In the genomic region with DNA sequence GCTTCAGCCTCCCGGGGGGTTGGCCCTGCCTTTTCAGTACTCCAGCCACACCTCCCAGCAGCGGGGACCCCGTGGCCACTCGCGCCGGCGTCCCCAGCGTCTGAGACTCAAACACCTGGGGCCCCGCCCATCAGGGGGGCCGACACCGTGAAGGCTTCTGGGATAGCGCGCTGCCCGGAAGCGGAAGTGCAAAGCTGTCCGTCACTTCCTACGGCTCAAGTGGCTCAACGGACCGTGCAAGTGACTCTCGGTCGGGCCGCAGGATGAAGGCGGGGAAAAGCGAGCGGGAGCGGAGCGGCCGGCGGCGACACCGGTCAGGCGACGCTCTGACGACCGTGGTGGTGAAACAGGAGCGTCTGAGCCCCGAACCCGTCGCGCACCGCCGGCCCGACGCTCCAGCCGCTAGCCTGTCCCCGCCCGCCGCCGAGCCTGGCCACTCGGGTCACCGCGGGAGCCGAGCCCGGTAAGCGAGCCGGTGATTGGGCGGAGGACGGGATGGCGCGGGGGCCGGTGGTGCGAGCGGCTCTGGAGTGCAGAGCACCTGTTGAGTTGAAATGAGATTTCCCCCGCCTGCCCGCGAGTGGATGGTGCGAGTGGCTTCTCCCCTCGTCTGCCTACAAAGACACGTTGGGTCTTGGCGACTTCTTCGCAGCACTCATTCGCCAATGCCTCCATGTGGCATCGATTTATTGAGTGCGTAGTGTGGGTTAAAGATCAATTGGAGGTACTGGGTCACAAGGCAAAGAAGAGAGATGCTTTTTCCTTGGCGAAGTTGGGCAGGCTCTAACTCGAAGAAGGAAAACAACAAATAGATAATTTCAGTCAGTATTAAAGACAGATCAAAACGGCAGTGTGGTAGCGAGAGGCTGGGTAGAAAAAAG, we compare ENCODE assay signal across 8 mouse cellular contexts. TPM values are rescaled to one million over a fixed set of nuclear protein-coding genes. Genes with fewer than 3 reads are reported as not detected.
DNase-seq lines count a peak whose midpoint lies in the region; ATAC-seq and TF ChIP-seq lines count a peak whose summit lies in the region.

A gene (plus strand): TSS at position 183 of the 881 bp plus-strand sequence.

- 2% methylated on average over 75 of the region's 78 CpGs for WGBS in forebrain, postnatal 0 days
- WGBS in lung, embryonic 16.5 days = under 1% methylated on average over 58 of the region's 78 CpGs

- H3K4me1 ChIP-seq in G1E (ENCODE audit: insufficient read depth, low read depth, low read length) = peaks cover 51% of the 10 kb centered on the region
- H3K4me1 ChIP-seq in forebrain, postnatal 0 days (ENCODE audit: insufficient read depth) = peaks cover 5% of the 10 kb centered on the region
- peaks cover 9% of the 10 kb centered on the region for H3K4me1 ChIP-seq in lung, embryonic 16.5 days (replicated peaks; ENCODE audit: control insufficient read depth, insufficient read depth, low read length)

- H3K27ac ChIP-seq in forebrain, postnatal 0 days (ENCODE audit: low read depth, low read length) = 0 out of 2 replicates have a peak within 1 kb of the TSS, but pooled peaks have one; percentile 52
- H3K27ac ChIP-seq in lung, embryonic 16.5 days (ENCODE audit: low read length) = peak within 1 kb of the TSS; percentile 57

- H3K4me2 ChIP-seq in forebrain, postnatal 0 days (ENCODE audit: low read depth) = peak within 1 kb of the TSS; percentile 86
- H3K4me2 ChIP-seq in lung, embryonic 16.5 days (ENCODE audit: low read depth, low read length) = peak within 1 kb of the TSS; percentile 89

- DNase-seq in G1E (ENCODE audit: low spot score) = peak; percentile 91
- peak; percentile 93 to 96 for DNase-seq in cerebellum, adult 18-20 months
- peak; percentile 92 for DNase-seq in forebrain, postnatal 0 days
- peak; percentile 64 for DNase-seq in layer of hippocampus, adult 9-10 months (ENCODE audit: low spot score)
- peak; percentile 83 for DNase-seq in ovary, postnatal 10 days (ENCODE audit: low spot score)
- peak; percentile 82 to 85 for DNase-seq in thymus, postnatal 10 days (ENCODE audit: low spot score in 2 of 2)

- peaks cover 43% of the 10 kb centered on the region for H3K36me3 ChIP-seq in G1E (replicated peaks)
- H3K36me3 ChIP-seq in forebrain, postnatal 0 days (ENCODE audit: insufficient read depth) = peaks cover 33% of the 10 kb centered on the region
- H3K36me3 ChIP-seq in lung, embryonic 16.5 days (ENCODE audit: control insufficient read depth, insufficient read depth, low read length) = peaks cover 28% of the 10 kb centered on the region

- peak within 1 kb of the TSS; percentile 95 for H3K4me3 ChIP-seq in G1E (ENCODE audit: low read depth, low read length)
- peak within 1 kb of the TSS; percentile 86 for H3K4me3 ChIP-seq in forebrain, postnatal 0 days (ENCODE audit: low read depth, low read length)
- peak within 1 kb of the TSS; percentile 94 for H3K4me3 ChIP-seq in lung, embryonic 16.5 days (ENCODE audit: low read length)

- no peaks in the 10 kb centered on the region; the same call in 1 of the 2 replicates for H3K27me3 ChIP-seq in G1E (ENCODE audit: insufficient read depth, low read length)
- no peaks in the 10 kb centered on the region for H3K27me3 ChIP-seq in forebrain, postnatal 0 days (ENCODE audit: insufficient read depth, low read length)
- H3K27me3 ChIP-seq in lung, embryonic 16.5 days (ENCODE audit: control insufficient read depth, insufficient read depth, low read depth, low read length) = no peaks in the 10 kb centered on the region

- peak within 1 kb of the TSS; percentile 64 for H3K9ac ChIP-seq in forebrain, postnatal 0 days
- peak within 1 kb of the TSS; percentile 94 for H3K9ac ChIP-seq in lung, embryonic 16.5 days (ENCODE audit: low read length)

- ATAC-seq in G1E (ENCODE audit: extremely low read depth, insufficient number of reproducible peaks, low FRiP score, poor library complexity, severe bottlenecking) = peak; percentile 88
- peak; percentile 96 for ATAC-seq in forebrain, postnatal 0 days
- ATAC-seq in hematopoietic stem cell, adult 5-6 weeks (replicated peaks in 1 of 2; ENCODE audit: insufficient read depth in 1 of 2, low FRiP score in 2 of 2, low TSS enrichment in 1 of 2, low read depth in 1 of 2, poor library complexity in 2 of 2, severe bottlenecking in 2 of 2) = peak; percentile 84 to 93
- peak; percentile 95 for ATAC-seq in lung, embryonic 16.5 days (ENCODE audit: low read depth)

- TF ChIP-seq CTCF in G1E (IDR thresholded peaks at IDR 0.05; ENCODE audit: low read depth, low read length) = no peak
- TF ChIP-seq CTCF in forebrain, postnatal 0 days (IDR thresholded peaks at IDR 0.05; ENCODE audit: low read depth) = no peak

- no peaks in the 10 kb centered on the region for H3K9me3 ChIP-seq in G1E (replicated peaks)
- H3K9me3 ChIP-seq in forebrain, postnatal 0 days (ENCODE audit: low read length) = no peaks in the 10 kb centered on the region
- H3K9me3 ChIP-seq in lung, embryonic 16.5 days (ENCODE audit: control insufficient read depth, low read length) = no peaks in the 10 kb centered on the region

RNA-seq across cellular contexts. Expression of the gene that starts here (rescaled TPM):
- total RNA-seq in G1E (2014; fragmentation: Nextera tagmentation) (25.7 and 30.0 TPM in 2 replicates), G1E (2017) (41.7 and 52.4 TPM in 2 replicates)
- 36.5 and 49.6 TPM in 2 replicates for polyA plus RNA-seq in G1E (2012)
- total RNA-seq in forebrain, postnatal 0 days (2014; rRNA removed) = 30.7 and 46.6 TPM in 2 replicates
- polyA plus RNA-seq in forebrain, postnatal 0 days (2015; fragmentation: Nextera tagmentation; extraction: Ambion mirVana) = 18.0 and 18.8 TPM in 2 replicates
- 26.7 and 36.9 TPM in 2 replicates for total RNA-seq in hematopoietic stem cell, adult 5-6 weeks (2017)
- 24.1 and 28.8 TPM in 2 replicates for polyA plus RNA-seq in lung, embryonic 16.5 days (2015; fragmentation: Nextera tagmentation; extraction: Ambion mirVana)

Comparison
In these comparisons a context has a peak if more than half of its experiments do, and no peak if none do; other contexts are left out.
1. Peak in every context shown above with its lines: DNase-seq, ATAC-seq, H3K4me3 ChIP-seq and H3K27ac ChIP-seq.